Mouse (Mus musculus) CD8-positive naive resting alpha-beta T cell, adult 2 months (primary cell): ENCODE measurements at regions not wholly inside any gene's neighbourhood (a gene's known extent, or its start where the extent isn't known, plus 50 kb on each side); places are given as distances from the start of the nearest gene placed in this dataset.

Source experiments
- DNase-seq, 2 experiments: peaks; one replicate each; pipeline ENCODE4 v3.0.0; 2022; ENCODE audit warnings: low read depth in 2 of 2, low spot score in 2 of 2

DNA sequence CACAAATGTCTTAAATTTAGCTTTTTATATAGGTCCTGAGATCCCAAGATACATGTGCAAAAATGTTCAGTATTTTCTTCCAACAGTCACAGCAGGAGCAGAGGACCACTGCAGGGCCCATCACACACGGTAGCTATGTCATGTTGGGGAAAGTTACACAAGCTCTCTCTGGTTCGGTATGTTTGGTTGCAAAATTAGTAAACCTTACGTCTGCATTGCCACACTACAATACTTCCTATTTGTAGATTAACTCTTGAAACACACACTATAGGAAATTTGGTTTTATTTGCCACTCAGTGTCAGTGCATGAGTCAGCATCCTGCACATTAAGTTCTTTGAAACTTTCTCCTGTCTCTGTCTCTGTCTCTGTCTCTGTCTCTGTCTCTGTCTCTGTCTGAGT is 82.0 kb downstream of the Cth start:
- no peak for DNase-seq

DNA sequence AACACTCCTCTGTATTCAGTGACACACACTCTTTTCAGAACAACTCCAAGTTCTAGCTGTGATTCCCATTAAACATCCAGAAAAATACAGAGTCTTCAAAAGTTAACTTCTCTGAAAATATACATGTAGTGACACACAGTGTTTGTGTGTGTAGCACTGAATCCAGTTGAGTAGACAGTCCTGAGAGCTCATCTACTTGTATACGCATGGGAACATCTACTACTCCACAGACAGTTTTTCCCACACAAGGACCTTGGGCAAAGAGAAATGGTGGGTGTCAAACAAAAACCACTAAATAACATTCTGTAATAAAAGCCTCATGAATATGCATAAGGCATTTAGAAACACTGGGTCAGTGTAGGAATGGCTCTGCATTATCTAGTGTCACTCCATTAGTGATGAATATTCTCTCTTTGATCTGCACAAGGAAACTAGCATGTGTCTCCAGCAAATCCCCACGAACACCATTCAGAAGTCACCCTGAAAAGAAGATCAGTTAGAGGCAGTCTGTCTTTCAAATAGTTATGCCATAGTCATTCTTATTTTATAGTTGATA is 83.6 kb downstream of the Cth start:
- no peak for DNase-seq

DNA sequence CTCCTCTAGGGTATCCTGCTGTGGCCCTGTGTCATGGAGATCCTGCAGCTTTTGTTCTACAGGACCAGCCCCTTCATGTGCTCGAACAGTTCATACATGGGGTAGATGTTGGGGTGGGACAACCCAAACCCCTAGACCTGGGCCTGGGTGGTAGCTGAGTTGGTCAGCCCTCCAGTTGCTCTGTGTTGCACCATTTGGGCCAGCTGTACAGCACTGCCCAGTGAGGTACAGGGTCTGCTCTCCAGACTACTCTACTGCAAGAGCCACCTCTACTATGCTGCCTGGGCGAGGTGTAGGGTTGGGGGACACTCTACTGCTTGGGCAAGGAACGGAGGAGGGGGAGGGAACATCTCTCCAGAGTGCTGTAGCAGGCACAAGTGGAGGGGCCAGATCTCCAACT is 120.6 kb downstream of the Cth start:
- no peak for DNase-seq

DNA sequence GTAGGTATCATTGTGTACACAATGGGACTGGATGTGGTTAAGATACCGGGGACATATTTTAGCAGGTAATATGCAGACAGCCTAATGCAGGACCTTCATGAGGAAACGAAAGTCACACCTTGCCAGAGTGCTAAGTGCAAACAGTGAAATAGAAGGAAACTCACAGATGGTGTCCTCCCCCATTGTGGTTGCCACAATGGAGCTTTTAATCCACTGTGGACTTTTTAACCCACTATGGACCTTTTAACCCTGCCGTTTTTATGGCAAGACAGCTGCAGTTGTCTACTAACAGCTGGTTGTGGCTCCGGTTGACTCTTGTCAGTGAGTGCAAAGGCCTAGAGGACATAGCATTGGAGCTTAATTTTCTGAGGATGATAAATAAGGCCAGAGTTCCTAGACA is 121.5 kb downstream of the Cth start:
- no peak for DNase-seq

DNA sequence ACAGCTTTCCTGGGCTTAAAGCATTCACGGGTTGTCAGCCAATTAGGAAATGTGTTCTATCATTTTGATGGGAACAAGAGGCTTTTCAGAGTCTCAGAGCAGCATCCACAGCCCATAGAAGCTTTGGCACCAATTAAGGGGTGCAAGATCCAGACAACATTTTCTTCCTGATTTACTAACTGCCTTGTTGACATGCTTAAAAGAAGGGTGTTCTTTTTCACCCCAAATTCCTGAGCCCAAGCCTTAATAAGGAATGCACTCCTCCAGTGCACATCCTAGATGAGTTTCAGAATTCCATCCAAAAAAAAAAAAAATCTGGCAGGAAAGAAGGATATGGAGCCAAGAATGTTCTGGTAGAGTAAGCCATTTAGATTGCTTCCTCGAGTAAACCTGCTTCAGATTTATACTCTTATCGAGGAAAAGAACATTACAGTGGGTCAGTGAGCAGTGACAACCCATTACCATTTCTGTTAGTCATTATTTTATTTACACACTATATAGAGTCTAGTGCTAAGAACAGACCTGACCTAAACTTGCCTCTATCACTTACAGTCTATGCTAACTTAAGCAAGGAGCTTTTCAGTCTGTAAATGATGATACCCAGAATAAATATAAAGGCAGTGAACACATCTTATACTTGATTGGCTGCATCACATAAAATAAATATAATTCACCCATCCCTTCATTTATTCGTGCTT is 137.2 kb downstream of the Cth start:
- no peak for DNase-seq

DNA sequence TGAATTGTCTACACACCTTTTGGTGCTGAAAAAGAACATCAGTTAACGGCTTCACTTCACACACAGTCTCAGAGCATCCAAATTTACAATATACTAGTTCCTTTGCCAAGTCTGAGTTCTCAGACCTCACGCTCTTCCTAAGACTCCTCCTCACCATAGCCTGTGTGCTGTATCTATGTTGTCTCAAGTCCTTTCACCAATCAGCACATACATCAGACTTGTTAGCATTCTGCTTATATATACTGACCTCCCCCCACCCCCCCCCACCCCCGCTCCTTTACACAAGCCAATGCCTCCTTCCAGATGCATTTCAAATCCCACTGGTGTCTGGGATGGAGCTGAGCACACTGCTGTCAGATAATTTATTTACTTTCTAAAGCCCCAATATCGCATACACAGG is 143.8 kb downstream of the Cth start:
- no peak for DNase-seq

DNA sequence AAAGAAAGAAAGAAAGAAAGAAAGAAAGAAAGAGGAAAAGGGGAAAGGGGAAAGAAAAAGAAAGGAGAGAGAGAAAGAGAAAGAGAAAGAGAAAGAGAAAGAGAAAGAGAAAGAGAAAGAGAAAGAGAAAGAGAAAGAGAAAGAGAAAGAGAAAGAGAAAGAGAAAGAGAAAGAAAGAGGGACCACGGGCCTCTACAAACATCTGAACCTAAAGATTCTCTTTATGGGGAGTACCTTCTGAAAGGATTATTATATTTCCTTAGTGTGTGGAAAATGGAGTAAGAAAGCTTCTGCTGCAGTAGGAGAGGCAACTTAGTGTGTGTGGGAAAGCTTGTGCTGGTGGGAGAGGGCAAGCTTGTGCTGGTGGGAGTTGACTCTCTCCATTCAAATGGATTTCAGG is 147.1 kb downstream of the Cth start:
- no peak for DNase-seq

DNA sequence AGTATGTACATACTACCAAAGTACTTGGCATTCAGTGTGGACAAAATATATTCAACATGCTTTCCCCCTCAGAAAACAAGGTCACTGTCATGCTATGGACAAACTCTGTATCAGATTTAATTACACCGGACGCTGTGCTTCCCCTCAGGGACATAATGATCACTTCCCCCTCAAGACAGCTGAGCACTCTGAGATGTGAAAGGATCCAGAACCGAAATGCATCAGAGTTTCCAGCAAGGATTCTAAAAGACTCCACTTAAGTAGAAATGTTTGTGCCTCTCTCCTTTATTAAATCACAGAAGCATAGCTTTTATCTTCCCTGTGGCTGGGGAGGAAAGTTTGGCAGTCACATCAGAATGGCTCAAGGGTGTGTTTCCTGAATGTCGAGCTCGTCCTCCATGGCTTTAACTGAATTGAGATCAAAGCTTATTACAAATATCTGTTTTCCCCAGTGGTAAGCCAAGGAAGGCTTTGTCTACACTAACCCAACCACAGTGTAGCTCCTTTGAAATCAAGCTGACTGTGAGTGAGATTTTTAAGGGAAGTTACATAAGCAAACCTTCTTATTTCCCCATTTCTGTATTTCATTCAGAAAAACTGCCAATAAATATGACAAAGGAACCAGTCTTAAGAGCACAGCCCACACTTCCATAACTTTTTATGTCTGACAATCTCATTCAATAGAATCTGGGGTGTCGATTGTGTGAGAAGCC is 161.2 kb downstream of the Cth start:
- no peak for DNase-seq

DNA sequence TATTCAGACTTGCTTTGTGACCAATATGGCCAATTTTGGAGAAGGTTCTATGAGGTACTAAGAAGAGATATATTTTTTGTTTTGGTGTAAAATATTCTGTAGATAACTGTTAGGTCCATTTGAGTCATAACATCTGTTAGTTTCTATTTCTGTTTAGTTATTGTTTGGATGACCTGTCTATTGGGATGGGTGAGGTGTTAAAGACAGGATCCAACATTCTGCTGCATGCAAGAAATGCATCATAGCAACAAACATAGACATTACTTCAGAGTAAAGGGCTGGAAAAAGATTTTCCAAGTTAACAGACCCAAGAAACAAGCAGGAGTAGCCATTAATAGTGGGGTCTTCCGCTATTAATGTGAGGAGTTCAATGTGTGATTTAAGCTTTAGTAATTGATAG is 165.0 kb downstream of the Cth start:
- DNase-seq, result no peak

DNA sequence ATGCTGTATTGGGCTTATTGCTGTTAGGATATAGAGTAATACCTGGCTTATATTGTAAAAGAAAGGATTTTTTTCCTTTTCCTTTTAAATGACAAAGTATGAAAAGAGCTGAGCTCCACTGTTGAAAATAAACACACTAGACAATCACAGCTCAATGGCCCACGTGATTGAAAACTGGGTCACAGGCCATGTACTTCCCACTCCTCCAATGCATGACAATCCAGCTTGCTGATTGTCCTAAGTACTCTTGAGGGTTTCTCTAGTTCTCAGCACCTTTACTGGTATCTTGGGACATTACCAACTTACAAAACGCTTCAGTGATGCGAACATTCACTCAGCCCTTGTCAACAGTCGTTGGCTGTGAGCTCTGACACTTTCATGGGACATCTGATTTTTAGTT is 170.1 kb downstream of the Cth start:
- DNase-seq, result no peak

DNA sequence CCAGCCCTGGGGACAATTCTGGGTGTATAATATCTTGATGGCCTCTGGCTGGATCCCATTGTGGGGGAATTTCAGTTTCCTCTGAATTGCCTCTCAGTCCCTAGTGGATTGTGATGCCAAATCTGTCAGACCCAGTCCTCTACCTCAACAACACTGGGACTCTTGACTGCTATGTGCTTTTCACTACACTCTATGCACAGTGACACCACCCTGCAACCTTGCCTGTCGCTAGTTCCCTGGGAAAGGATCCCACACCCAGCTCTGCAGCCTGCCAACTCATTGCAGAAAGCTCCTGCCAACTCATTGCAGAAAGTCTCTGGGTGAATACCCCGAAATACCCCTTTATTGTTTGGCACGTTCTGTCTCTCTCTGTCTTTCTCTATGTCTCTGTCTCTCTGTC is 174.6 kb downstream of the Cth start:
- no peak for DNase-seq

DNA sequence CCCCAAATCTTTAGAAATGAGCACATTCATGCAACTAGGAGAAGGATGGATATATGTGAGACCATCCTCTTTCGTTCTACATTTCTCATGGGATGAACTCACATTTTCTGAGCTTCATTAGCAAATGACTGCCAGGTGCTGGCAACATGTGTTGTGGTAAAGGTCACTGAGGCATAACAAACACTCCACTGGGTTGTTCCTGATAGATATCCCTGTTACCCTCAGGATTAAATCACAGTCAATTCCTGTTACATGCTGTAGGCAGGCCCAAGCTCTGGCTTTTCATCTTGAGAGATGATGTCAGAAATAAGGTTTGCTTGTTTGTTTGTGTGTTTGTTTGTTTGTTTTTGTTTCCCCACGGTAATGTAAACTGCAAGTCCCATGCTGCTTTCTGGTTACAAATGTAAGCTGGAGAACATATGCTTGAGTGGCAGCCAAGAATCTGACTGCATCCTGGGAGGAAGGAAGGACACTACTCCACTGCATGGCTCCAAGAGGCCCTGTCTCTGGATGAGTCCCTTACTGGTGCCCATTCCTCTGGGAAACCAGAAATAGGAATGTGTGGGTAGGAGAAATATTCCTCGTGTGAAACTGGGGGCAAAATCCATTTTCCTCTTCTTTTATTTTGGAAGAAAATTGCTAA is 176.4 kb downstream of the Cth start:
- no peak for DNase-seq

DNA sequence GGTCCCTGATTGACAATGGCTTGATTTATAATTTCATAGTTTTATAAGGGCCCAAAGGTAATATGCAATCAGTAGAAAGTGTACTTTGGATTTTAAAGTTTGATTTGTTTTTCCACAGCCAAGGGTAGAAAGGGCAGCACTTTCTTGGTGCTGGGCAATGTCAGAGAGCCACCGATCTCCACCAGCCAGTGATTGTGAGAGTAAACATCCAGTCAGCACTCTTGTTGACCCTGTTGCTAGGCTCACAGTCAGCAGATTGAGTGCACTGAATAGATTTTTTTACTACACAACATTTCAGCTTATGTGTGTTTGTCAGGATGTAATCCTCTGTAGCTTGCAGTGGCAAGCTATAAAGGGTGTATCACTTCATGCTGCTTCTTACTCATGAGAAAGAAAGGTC is 176.3 kb downstream of the Ptger3 start:
- DNase-seq, result no peak

DNA sequence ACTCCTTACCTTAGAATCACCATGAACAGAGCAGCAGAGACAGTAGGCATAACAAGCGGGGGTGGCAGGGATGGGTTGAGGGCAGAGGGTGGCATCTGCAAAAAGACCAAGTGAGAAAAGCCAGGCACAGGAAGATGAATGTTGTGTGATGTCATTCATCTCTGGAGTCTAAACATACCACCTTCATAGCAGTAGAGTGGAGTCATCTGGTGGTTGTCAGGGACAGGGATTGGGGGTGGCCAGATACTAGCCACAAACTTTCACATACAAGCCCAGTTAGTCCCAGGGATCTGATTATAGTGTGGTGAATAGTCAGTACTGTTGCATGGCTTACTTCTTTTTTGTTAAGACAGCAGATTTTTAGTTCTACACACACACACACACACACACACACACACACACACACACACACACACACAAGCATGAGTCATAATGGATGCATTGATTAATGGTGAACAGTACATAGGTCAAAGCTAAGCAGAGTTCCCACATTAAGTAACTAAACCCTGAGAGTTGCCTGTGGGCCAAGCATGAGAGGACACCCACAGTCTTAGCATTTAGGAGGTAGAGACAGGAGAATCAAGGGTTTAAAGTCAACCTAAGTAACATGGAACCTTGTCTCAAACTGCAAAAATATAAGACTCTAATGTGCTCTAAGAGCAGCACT is 173.1 kb downstream of the Ptger3 start:
- DNase-seq, result no peak

DNA sequence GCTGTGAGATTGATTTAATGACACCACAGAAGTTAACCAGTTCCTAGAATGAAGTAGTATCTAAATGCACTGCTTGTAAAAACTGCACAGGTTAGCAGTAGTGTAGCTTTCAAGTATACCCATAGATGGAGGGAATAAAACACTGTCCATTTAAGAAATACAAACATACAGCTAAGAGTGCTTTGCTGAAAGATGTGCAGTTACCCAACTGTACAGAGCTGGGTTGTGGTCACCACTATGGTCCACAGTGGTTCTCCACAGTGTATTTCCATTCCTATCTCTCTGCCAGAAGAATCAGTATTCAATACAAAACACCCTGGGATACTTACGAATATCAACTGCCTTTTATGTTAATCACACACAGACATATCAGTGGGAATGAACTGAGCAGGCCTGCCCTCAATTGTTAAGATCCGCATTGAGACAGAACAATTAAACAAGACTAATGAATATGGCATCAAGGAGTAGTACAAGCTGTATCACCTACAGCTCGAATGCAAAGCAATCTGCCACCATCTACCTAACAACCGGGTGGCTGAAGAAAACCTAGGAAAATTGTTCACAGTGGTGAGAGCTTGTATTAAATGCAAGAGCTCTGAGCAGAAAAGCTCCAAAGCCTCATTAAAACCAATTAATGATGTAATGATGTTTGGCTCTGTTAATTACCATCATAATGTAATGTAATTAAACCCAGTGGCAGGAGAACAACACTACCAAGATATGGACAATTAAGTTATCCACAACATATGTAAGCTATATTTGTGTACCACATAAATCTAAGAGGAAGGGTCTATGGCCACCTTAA is 165.6 kb downstream of the Ptger3 start:
- DNase-seq, result no peak

DNA sequence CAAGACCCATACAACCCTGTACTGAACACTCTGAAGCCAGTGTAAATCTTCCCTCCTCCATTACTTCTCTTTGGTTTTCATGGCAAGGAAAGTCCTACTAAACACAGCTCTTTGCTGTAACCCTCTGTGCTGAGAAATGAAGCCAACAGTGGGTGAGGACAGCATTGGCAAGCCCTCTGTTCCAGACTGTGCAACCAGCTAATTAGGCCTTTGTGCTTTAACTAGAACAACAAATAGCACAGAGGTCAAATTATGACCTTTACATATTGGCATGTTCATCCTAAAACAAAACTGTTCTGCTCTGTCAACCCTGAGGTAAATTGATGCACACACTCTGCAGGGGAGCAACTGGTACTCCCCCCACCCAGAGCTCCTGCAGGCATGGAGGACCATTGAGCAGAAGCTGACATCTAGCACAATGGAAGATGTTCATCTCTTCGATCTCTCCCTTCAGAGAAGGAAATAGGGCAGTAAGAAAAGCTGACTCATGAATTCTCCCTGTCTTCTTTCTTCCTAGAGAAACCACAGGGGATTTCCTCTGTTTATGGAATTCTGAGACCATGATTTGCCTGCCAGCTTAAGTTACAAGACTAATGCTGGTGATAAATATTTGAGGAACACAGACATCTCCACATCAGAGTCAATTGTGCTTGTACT is 163.1 kb downstream of the Ptger3 start:
- DNase-seq, result no peak

DNA sequence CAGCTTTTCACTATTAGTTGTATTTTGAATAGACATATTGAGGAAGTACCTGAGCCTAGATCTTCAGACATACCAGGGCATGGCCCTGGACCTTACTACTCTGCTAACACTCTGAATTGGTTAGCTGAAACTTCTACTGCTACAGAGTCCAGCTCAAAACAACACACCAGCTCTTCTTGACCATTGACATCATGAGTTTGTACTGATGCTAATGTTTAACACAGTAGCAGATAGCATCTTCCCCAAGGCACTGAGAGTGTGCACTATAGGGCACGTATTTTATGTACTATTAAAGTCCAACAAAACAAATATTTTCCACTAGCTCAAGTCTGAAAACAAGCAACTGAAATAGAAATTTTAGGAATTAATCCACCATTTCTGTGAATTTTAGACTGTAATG is 157.8 kb downstream of the Ptger3 start:
- no peak for DNase-seq

DNA sequence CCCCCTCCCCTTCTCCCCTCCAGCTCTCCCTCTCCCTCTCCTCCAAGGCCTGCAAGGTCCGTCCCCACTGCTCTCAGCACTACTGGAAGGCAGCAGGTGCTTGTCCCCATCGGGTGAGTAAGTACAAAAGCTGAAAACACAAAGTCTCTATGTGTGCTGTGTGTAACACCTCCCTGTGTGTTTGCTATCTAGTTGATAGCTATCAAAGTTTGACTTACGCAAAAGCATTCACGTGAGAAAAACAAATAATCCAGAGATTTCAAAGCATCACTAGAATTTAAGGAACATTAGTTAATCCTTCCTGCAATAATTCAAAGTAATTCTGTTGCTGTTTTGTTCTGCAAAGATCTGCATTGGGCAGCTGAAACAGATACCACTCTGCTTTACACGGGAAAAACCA is 156.5 kb downstream of the Ptger3 start:
- no peak for DNase-seq

DNA sequence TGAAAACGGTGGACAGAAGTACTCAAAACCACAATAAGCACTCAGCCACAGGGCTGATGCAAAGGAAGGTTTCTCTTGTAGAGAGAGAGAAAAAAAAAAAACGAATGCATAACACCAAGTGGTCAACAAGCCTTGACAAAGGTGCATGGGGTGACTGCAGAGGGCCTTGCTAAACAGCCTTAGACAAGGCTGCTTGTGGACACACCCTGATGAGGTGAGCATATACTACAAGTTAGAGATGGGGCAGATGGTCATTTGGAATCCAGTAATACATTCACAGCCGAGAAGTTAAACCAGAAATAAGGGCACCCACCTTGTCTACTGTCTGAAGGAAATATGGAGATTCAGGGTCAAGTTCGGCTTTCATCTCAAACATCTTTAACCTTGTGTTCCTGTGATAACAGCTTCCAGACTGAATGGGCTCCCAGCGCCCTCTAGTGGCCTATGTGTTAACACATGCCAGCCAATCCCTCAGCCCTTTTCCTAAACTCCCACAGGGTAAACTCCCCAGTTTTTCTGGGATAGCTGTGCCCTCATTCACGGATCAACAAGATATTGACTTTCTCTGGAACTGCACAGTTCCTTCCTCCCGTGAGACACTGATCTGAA is 150.7 kb downstream of the Ptger3 start:
- DNase-seq, result peak; percentile 11 to 32

DNA sequence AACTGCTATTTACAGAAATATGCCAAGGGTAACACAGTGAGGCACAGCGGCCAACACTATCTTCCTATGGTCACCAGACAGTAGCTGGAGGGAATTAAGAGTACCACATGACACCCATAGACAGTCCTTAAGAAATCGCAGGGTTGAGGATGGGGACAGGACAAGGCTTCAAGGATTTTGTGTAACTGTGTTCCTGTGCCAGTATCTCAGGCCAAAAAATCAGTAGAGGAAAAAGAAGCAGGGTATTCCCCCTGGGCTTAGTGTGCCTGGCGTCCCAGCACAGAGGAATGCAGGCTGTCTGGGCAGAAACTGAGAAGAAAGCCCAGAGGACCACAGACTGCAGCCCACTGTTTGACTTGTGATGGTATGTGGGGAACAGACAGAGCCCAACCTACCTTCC is 147.3 kb downstream of the Ptger3 start:
- DNase-seq, result no peak
